Mouse (Mus musculus) cerebellum, adult 2 months (tissue): ENCODE data around the gene Ksr1.

Experiments
- CTCF ChIP-seq: fragments of 200-500 bp; IDR thresholded peaks from 2 replicates; pipeline ENCODE4 v1.5.1; 2011; ENCODE audit warnings: low read depth, mild to moderate bottlenecking, control low read depth, low read length, moderate library complexity, borderline replicate concordance; ENCODE audit not compliant: insufficient read depth
- POLR2A ChIP-seq: fragments of 200-500 bp; IDR thresholded peaks from 2 replicates; pipeline ENCODE4 v1.6.1; 2011; ENCODE audit warnings: low read length, control low read depth, borderline replicate concordance; ENCODE audit not compliant: insufficient read depth

DNA sequence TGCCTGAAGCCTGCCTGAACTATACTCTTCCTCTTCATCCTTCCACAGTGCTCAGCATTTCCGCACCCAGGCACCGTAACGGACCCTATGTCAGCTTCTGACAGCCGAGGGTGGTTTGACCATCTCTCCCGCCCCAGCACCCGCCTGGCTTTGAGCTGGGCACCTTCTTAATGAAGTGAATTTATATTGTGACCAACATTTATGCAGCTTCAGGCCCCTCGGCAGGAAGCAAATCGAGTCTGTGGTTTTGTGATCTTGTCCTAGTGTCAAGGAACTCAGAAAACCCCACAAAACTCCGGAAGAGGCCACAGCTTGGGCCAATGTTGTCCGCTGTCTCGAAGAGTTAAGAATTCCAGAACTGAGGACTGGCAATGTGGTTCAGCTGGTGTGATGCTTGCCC lies 112.6 kb downstream of the Ksr1 start:
- TF ChIP-seq POLR2A, result no peak
- no peak for TF ChIP-seq CTCF
